Mouse (Mus musculus): ENCODE data around the gene Gpr152. TPM values are rescaled to one million over a fixed set of nuclear protein-coding genes. Genes with fewer than 3 reads are reported as not detected.

The Gpr152 gene
- polyA plus RNA-seq, 1 experiment from 2014 or later: not detected

DNA sequence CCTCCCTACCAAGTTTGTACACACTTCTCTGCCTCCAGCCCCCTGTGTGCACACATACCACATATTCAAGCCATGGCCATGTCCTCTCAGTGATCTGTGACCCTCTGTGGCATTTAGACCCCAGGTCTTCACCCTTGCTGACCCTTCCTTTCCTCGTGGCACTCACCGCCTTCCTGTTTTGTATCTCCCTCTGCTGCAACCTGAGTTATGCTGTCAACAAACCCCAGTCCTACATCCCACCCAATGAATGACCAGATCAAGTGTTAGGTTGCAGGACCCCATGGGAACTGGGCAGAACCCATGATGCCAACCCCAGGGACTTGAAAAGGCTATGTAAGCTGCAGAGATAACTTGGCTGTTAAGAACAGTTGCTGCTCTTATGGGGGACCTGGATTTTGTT is 37.5 kb upstream of the Gpr152 start:
- Histone ChIP-seq H3K36me3 (ENCODE audit: control insufficient read depth, insufficient read depth, low read length) (no peaks in the 10 kb centered on the region), H3K27ac (ENCODE audit: low read length) (no peak overlapping the region), H3K4me3 (ENCODE audit: low read depth, low read length) (no peak overlapping the region), H3K9ac (replicated peaks; ENCODE audit: low read depth, low read length) (no peak overlapping the region), H3K4me2 (replicated peaks; ENCODE audit: low read depth, low read length) (no peak overlapping the region), H3K27me3 (ENCODE audit: control insufficient read depth, insufficient read depth, low read length) (peaks cover 11% of the 10 kb centered on the region; the same call in 1 of the 2 replicates), H3K9me3 (ENCODE audit: control insufficient read depth, low read depth, low read length) (no peaks in the 10 kb centered on the region), H3K4me1 (ENCODE audit: control insufficient read depth, insufficient read depth, low read length) (peaks cover 21% of the 10 kb centered on the region; the same call in 1 of the 2 replicates)
- ATAC-seq (ENCODE audit: insufficient number of reproducible peaks, insufficient read depth, low FRiP score, low read depth): no peak
- 94% methylated on average over 2 of the region's 2 CpGs for WGBS

DNA sequence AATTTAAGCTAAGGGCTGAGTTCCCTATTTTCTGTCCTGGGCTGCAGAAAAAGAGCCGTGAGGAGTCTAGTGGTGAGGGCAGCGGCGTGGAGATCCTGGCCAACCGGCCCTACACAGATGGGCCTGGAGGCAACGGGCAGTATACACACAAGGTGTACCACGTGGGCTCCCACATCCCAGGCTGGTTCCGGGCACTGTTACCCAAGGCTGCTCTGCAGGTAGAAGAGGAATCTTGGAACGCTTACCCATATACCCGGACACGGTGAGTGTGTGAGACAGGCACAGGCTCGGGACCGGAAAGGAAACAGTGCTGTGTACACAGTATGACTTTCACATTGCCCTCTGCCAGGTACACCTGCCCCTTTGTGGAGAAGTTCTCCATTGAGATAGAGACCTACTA is 37.0 kb upstream of the Gpr152 start:
- H3K4me1 ChIP-seq (ENCODE audit: control insufficient read depth, insufficient read depth, low read length): peaks cover 21% of the 10 kb centered on the region; the same call in 1 of the 2 replicates
- H3K9me3 ChIP-seq (ENCODE audit: control insufficient read depth, low read depth, low read length): no peaks in the 10 kb centered on the region
- no peak for ATAC-seq (ENCODE audit: insufficient number of reproducible peaks, insufficient read depth, low FRiP score, low read depth)
- no peak overlapping the region for H3K27ac ChIP-seq (ENCODE audit: low read length)
- H3K27me3 ChIP-seq (ENCODE audit: control insufficient read depth, insufficient read depth, low read length): peaks cover 11% of the 10 kb centered on the region; the same call in 1 of the 2 replicates
- H3K36me3 ChIP-seq (ENCODE audit: control insufficient read depth, insufficient read depth, low read length): no peaks in the 10 kb centered on the region
- no peak overlapping the region for H3K9ac ChIP-seq (replicated peaks; ENCODE audit: low read depth, low read length)
- 96% methylated on average over 12 of the region's 12 CpGs for WGBS
- H3K4me3 ChIP-seq (ENCODE audit: low read depth, low read length): no peak overlapping the region
- no peak overlapping the region for H3K4me2 ChIP-seq (replicated peaks; ENCODE audit: low read depth, low read length)

GRCm38 (mm10) chr19:4103294-4103693 is 36.3 kb upstream of the Gpr152 start:
- ATAC-seq (ENCODE audit: insufficient number of reproducible peaks, insufficient read depth, low FRiP score, low read depth): no peak
- H3K4me3 ChIP-seq (ENCODE audit: low read depth, low read length): no peak overlapping the region
- no peak overlapping the region for H3K27ac ChIP-seq (ENCODE audit: low read length)
- H3K9me3 ChIP-seq (ENCODE audit: control insufficient read depth, low read depth, low read length): no peaks in the 10 kb centered on the region
- WGBS: 92% methylated on average over 18 of the region's 18 CpGs
- peaks cover 18% of the 10 kb centered on the region; the same call in 1 of the 2 replicates for H3K4me1 ChIP-seq (ENCODE audit: control insufficient read depth, insufficient read depth, low read length)
- H3K27me3 ChIP-seq (ENCODE audit: control insufficient read depth, insufficient read depth, low read length): peaks cover 11% of the 10 kb centered on the region; the same call in 1 of the 2 replicates
- no peak overlapping the region for H3K4me2 ChIP-seq (replicated peaks; ENCODE audit: low read depth, low read length)
- no peaks in the 10 kb centered on the region for H3K36me3 ChIP-seq (ENCODE audit: control insufficient read depth, insufficient read depth, low read length)
- H3K9ac ChIP-seq (replicated peaks; ENCODE audit: low read depth, low read length): no peak overlapping the region

DNA sequence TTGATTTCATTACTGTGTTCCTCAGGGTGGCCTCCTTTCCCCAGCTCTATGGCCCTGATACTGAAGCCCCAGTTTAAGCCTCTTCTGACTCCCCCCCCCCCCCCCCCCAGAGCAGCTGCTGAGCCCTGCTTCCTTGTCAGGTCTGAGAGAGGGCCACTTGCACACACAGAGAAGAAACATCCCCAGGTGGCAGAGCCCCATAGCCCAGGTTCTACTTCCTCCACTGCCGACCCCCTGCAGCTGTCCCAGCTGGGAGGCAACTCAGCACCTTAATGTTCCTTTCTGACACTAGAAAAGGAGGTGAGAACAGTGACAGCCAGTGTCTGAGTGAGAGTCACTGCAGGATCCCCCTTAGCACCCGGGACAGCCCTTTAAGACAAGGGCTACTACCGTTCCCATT is 35.8 kb upstream of the Gpr152 start:
- WGBS: 70% methylated on average over 3 of the region's 3 CpGs
- Histone ChIP-seq H3K36me3 (ENCODE audit: control insufficient read depth, insufficient read depth, low read length) (no peaks in the 10 kb centered on the region), H3K9ac (replicated peaks; ENCODE audit: low read depth, low read length) (no peak overlapping the region), H3K27me3 (ENCODE audit: control insufficient read depth, insufficient read depth, low read length) (peaks cover 11% of the 10 kb centered on the region; the same call in 1 of the 2 replicates), H3K4me2 (replicated peaks; ENCODE audit: low read depth, low read length) (no peak overlapping the region), H3K4me1 (ENCODE audit: control insufficient read depth, insufficient read depth, low read length) (peaks cover 13% of the 10 kb centered on the region; the same call in 1 of the 2 replicates), H3K4me3 (ENCODE audit: low read depth, low read length) (no peak overlapping the region), H3K27ac (ENCODE audit: low read length) (no peak overlapping the region), H3K9me3 (ENCODE audit: control insufficient read depth, low read depth, low read length) (no peaks in the 10 kb centered on the region)
- no peak for ATAC-seq (ENCODE audit: insufficient number of reproducible peaks, insufficient read depth, low FRiP score, low read depth)

GRCm38 (mm10) chr19:4104675-4105194 is 34.9 kb upstream of the Gpr152 start:
- Histone ChIP-seq H3K4me3 (ENCODE audit: low read depth, low read length) (no peak overlapping the region), H3K9me3 (ENCODE audit: control insufficient read depth, low read depth, low read length) (no peaks in the 10 kb centered on the region), H3K4me2 (replicated peaks; ENCODE audit: low read depth, low read length) (no peak overlapping the region), H3K4me1 (ENCODE audit: control insufficient read depth, insufficient read depth, low read length) (peaks cover 7% of the 10 kb centered on the region; the same call in 1 of the 2 replicates), H3K27me3 (ENCODE audit: control insufficient read depth, insufficient read depth, low read length) (peaks cover 11% of the 10 kb centered on the region; the same call in 1 of the 2 replicates), H3K27ac (ENCODE audit: low read length) (no peak overlapping the region), H3K36me3 (ENCODE audit: control insufficient read depth, insufficient read depth, low read length) (no peaks in the 10 kb centered on the region), H3K9ac (replicated peaks; ENCODE audit: low read depth, low read length) (no peak overlapping the region)
- no peak for ATAC-seq (ENCODE audit: insufficient number of reproducible peaks, insufficient read depth, low FRiP score, low read depth)
- WGBS: 87% methylated on average over 16 of the region's 16 CpGs

DNA sequence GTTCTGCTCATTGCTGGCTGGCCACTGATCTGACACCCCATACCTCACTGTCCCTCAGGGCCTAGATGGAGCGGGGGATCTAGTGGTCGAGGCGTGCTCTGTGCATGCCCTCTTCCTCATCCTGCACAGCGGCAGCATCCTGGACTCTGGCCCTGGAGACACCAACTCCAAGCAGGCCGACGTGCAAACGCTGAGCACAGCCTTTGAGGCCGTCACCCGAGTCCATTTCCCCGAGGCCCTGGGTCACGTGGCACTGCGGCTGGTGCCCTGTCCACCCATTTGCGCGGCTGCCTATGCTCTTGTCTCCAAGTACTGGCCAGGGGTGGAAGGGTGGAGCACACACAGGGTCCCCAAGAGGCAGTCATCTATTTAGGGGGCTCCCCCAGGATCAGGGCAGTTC is 32.9 kb upstream of the Gpr152 start:
- Histone ChIP-seq H3K9me3 (ENCODE audit: control insufficient read depth, low read depth, low read length) (no peaks in the 10 kb centered on the region), H3K9ac (replicated peaks; ENCODE audit: low read depth, low read length) (no peak overlapping the region), H3K27ac (ENCODE audit: low read length) (no peak overlapping the region), H3K4me1 (ENCODE audit: control insufficient read depth, insufficient read depth, low read length) (no peaks in the 10 kb centered on the region), H3K27me3 (ENCODE audit: control insufficient read depth, insufficient read depth, low read length) (0 out of 2 replicates have a peak, but pooled peaks cover 3% of the 10 kb centered on the region), H3K4me2 (replicated peaks; ENCODE audit: low read depth, low read length) (no peak overlapping the region), H3K36me3 (ENCODE audit: control insufficient read depth, insufficient read depth, low read length) (no peaks in the 10 kb centered on the region; the same call in 1 of the 2 replicates), H3K4me3 (ENCODE audit: low read depth, low read length) (no peak overlapping the region)
- WGBS: 93% methylated on average over 14 of the region's 14 CpGs
- no peak for ATAC-seq (ENCODE audit: insufficient number of reproducible peaks, insufficient read depth, low FRiP score, low read depth)

DNA sequence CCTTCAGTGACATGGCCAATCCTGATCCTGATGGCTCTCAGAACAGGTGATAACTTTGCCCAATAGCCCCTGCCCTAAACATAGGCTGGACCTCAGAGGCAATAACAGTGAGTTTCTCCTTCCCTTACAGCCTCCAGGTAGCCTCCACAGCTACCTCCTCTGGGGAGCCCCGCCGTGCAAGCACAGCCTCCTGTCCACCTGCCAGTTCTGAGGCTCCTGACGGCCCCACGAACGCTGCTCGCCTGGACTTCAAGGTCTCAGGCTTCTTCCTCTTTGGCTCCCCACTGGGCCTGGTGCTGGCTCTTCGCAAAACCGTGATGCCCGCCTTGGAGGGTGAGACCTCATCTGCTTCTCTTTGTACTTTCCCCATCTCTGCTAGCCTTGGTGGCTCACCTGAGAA is 31.1 kb upstream of the Gpr152 start:
- Histone ChIP-seq H3K9ac (replicated peaks; ENCODE audit: low read depth, low read length) (no peak overlapping the region), H3K36me3 (ENCODE audit: control insufficient read depth, insufficient read depth, low read length) (peaks cover 11% of the 10 kb centered on the region; the same call in 1 of the 2 replicates), H3K4me1 (ENCODE audit: control insufficient read depth, insufficient read depth, low read length) (no peaks in the 10 kb centered on the region), H3K4me2 (replicated peaks; ENCODE audit: low read depth, low read length) (no peak overlapping the region), H3K4me3 (ENCODE audit: low read depth, low read length) (no peak overlapping the region), H3K27me3 (ENCODE audit: control insufficient read depth, insufficient read depth, low read length) (no peaks in the 10 kb centered on the region), H3K9me3 (ENCODE audit: control insufficient read depth, low read depth, low read length) (no peaks in the 10 kb centered on the region), H3K27ac (ENCODE audit: low read length) (no peak overlapping the region)
- WGBS: 85% methylated on average over 9 of the region's 9 CpGs
- no peak for ATAC-seq (ENCODE audit: insufficient number of reproducible peaks, insufficient read depth, low FRiP score, low read depth)

DNA sequence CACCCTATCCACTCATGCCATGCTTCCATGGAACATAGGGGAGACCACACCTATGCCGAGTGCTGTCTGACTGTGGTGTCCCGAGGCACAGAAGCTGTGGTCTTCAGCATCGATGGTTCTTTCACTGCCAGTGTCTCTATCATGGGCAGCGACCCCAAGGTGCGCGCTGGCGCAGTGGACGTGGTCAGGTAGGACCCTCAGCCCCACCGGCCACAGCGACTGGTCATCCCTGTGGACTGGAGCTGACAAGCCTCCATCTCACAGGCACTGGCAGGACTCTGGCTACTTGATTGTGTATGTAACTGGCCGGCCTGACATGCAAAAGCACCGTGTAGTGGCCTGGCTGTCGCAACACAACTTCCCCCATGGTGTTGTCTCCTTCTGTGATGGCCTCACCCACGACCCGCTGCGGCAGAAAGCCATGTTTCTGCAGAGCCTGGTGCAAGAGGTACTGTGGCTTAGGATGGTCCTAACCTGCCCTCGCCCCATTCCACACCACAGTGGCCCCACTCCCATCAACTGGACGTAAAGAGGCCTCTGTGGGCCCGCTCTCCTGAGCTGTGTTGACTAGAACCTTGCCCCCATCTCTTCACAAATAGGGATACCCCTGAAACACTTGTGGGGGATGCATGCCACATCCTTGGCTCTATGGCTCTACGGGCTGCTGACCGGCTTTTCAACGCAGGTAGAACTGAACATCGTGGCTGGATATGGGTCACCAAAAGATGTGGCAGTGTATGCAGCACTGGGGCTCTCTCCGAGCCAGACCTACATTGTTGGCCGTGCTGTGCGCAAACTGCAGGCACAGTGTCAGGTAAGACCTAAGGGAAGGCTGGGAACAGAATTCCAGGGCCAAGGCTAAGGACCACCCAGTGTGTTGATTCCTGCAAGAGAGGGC is 27.3 kb upstream of the Gpr152 start:
- no peak overlapping the region for H3K9ac ChIP-seq (replicated peaks; ENCODE audit: low read depth, low read length)
- 92% methylated on average over 26 of the region's 26 CpGs for WGBS
- no peak for ATAC-seq (ENCODE audit: insufficient number of reproducible peaks, insufficient read depth, low FRiP score, low read depth)
- no peak overlapping the region for H3K4me3 ChIP-seq (ENCODE audit: low read depth, low read length)
- no peaks in the 10 kb centered on the region for H3K27me3 ChIP-seq (ENCODE audit: control insufficient read depth, insufficient read depth, low read length)
- no peak overlapping the region for H3K27ac ChIP-seq (ENCODE audit: low read length)
- H3K4me1 ChIP-seq (ENCODE audit: control insufficient read depth, insufficient read depth, low read length): no peaks in the 10 kb centered on the region
- H3K9me3 ChIP-seq (ENCODE audit: control insufficient read depth, low read depth, low read length): no peaks in the 10 kb centered on the region
- no peak overlapping the region for H3K4me2 ChIP-seq (replicated peaks; ENCODE audit: low read depth, low read length)
- H3K36me3 ChIP-seq (ENCODE audit: control insufficient read depth, insufficient read depth, low read length): peaks cover 41% of the 10 kb centered on the region
